Comparison of ENCODE assay signal across 1 mouse cellular context in genomic region chr11:100574708-100575483, GRCm38 (mm10).
TF ChIP-seq lines count a peak whose summit lies in the region.

TSS of gene Cnp (plus strand) at chr11:100574904.

TF ChIP-seq in CH12.LX, 34 proteins besides CTCF, POLR2A, EP300 and RAD21 (continued from another document):
- TF ChIP-seq MXI1 (IDR thresholded peaks at IDR 0.05; ENCODE audit: low read depth, low read length) (peak; percentile 13; the same call in 1 of the 2 replicates), JUN (IDR thresholded peaks at IDR 0.05; ENCODE audit: insufficient read depth, low read depth, low read length) (0 out of 2 replicates have a peak, but pooled peaks have one; percentile 6), USF1 (IDR thresholded peaks at IDR 0.05; ENCODE audit: low read depth, low read length) (no peak), ZNF384 (IDR thresholded peaks at IDR 0.05; ENCODE audit: low read depth, low read length) (no peak; the same call in none of the 2 replicates), MAX (IDR thresholded peaks at IDR 0.05; ENCODE audit: low read length) (peak; percentile 70), ETS1 (conservative IDR thresholded peaks at IDR 0.05; ENCODE audit: low read depth, low read length) (peak; percentile 22; the same call in 1 of the 2 replicates), CHD2 (IDR thresholded peaks at IDR 0.05; ENCODE audit: low read length) (no peak), USF2 (conservative IDR thresholded peaks at IDR 0.05; ENCODE audit: low read depth, low read length) (no peak), ZKSCAN1 (IDR thresholded peaks at IDR 0.05; ENCODE audit: borderline replicate concordance, low read depth, low read length) (no peak), NELFE (IDR thresholded peaks at IDR 0.05; ENCODE audit: low read depth, low read length) (peak; percentile 89)
